Mouse (Mus musculus): ENCODE measurements around the gene Popdc3. TPM values are rescaled to one million over a fixed set of nuclear protein-coding genes. Genes with fewer than 3 reads are reported as not detected.

Popdc3 gene
- polyA plus RNA-seq, 1 experiment from 2014 or later: 0.18 TPM

- no peaks in the 10 kb centered on the region for H3K27me3 ChIP-seq (ENCODE audit: control insufficient read depth, insufficient read depth, low read depth, low read length)
Measured at GRCm38 (mm10) chr10:45185457-45185856, 7.6 kb downstream of the Popdc3 start.

GRCm38 (mm10) chr10:45193330-45194310, 15.7 kb downstream of the Popdc3 start:
- no peak overlapping the region for H3K4me3 ChIP-seq (ENCODE audit: low read depth, low read length)
- H3K9me3 ChIP-seq (replicated peaks; ENCODE audit: control insufficient read depth, low read length): no peaks in the 10 kb centered on the region
- no peaks in the 10 kb centered on the region for H3K36me3 ChIP-seq (ENCODE audit: control insufficient read depth, insufficient read depth)
- ATAC-seq (ENCODE audit: low read depth): no peak
- no peaks in the 10 kb centered on the region for H3K4me1 ChIP-seq (ENCODE audit: control insufficient read depth, low read depth, low read length)
- H3K9ac ChIP-seq (ENCODE audit: low read depth, low read length): no peak overlapping the region
- H3K27ac ChIP-seq (ENCODE audit: low read length): no peak overlapping the region
- 62% methylated on average over 14 of the region's 14 CpGs for WGBS (ENCODE audit: insufficient replicate concordance)
- H3K27me3 ChIP-seq (ENCODE audit: control insufficient read depth, insufficient read depth, low read depth, low read length): no peaks in the 10 kb centered on the region
- H3K4me2 ChIP-seq (ENCODE audit: low read depth, low read length): no peak overlapping the region

More at GRCm38 (mm10) chr10:45185457-45185856, 7.6 kb downstream of the Popdc3 start:
- Histone ChIP-seq H3K9ac (ENCODE audit: low read depth, low read length) (no peak overlapping the region), H3K4me2 (ENCODE audit: low read depth, low read length) (no peak overlapping the region), H3K4me3 (ENCODE audit: low read depth, low read length) (no peak overlapping the region), H3K4me1 (ENCODE audit: control insufficient read depth, low read depth, low read length) (no peaks in the 10 kb centered on the region), H3K9me3 (replicated peaks; ENCODE audit: control insufficient read depth, low read length) (no peaks in the 10 kb centered on the region), H3K36me3 (ENCODE audit: control insufficient read depth, insufficient read depth) (no peaks in the 10 kb centered on the region), H3K27ac (ENCODE audit: low read length) (no peak overlapping the region)
- ATAC-seq (ENCODE audit: low read depth): no peak
- WGBS (ENCODE audit: insufficient replicate concordance): 65% methylated on average over 2 of the region's 2 CpGs

- no peaks in the 10 kb centered on the region for H3K9me3 ChIP-seq (replicated peaks; ENCODE audit: control insufficient read depth, low read length)
- H3K27ac ChIP-seq (ENCODE audit: low read length): no peak overlapping the region
- no peaks in the 10 kb centered on the region for H3K36me3 ChIP-seq (ENCODE audit: control insufficient read depth, insufficient read depth)
- H3K27me3 ChIP-seq (ENCODE audit: control insufficient read depth, insufficient read depth, low read depth, low read length): no peaks in the 10 kb centered on the region
- WGBS (ENCODE audit: insufficient replicate concordance): 59% methylated on average over 5 of the region's 5 CpGs
- no peak overlapping the region for H3K9ac ChIP-seq (ENCODE audit: low read depth, low read length)
- H3K4me3 ChIP-seq (ENCODE audit: low read depth, low read length): no peak overlapping the region
- H3K4me1 ChIP-seq (ENCODE audit: control insufficient read depth, low read depth, low read length): no peaks in the 10 kb centered on the region
- H3K4me2 ChIP-seq (ENCODE audit: low read depth, low read length): no peak overlapping the region
- no peak for ATAC-seq (ENCODE audit: low read depth)
Measured at GRCm38 (mm10) chr10:45194531-45194930, 16.6 kb downstream of the Popdc3 start.

GRCm38 (mm10) chr10:45204582-45204981, 26.7 kb downstream of the Popdc3 start:
- 27% methylated on average over 1 of the region's 1 CpGs for WGBS (ENCODE audit: insufficient replicate concordance)

GRCm38 (mm10) chr10:45210201-45210600, 32.3 kb downstream of the Popdc3 start:
- H3K9me3 ChIP-seq (replicated peaks; ENCODE audit: control insufficient read depth, low read length): no peaks in the 10 kb centered on the region
- no peak overlapping the region for H3K27ac ChIP-seq (ENCODE audit: low read length)
- no peaks in the 10 kb centered on the region for H3K4me1 ChIP-seq (ENCODE audit: control insufficient read depth, low read depth, low read length)
- no peak overlapping the region for H3K4me3 ChIP-seq (ENCODE audit: low read depth, low read length)
- no peak overlapping the region for H3K9ac ChIP-seq (ENCODE audit: low read depth, low read length)
- no peak for ATAC-seq (ENCODE audit: low read depth)
- H3K36me3 ChIP-seq (ENCODE audit: control insufficient read depth, insufficient read depth): no peaks in the 10 kb centered on the region
- H3K27me3 ChIP-seq (ENCODE audit: control insufficient read depth, insufficient read depth, low read depth, low read length): no peaks in the 10 kb centered on the region
- no peak overlapping the region for H3K4me2 ChIP-seq (ENCODE audit: low read depth, low read length)

More at GRCm38 (mm10) chr10:45204582-45204981, 26.7 kb downstream of the Popdc3 start:
- no peak for ATAC-seq (ENCODE audit: low read depth)
- Histone ChIP-seq H3K4me1 (ENCODE audit: control insufficient read depth, low read depth, low read length) (no peaks in the 10 kb centered on the region), H3K9ac (ENCODE audit: low read depth, low read length) (no peak overlapping the region), H3K27ac (ENCODE audit: low read length) (no peak overlapping the region), H3K4me2 (ENCODE audit: low read depth, low read length) (no peak overlapping the region), H3K4me3 (ENCODE audit: low read depth, low read length) (no peak overlapping the region), H3K27me3 (ENCODE audit: control insufficient read depth, insufficient read depth, low read depth, low read length) (no peaks in the 10 kb centered on the region), H3K9me3 (replicated peaks; ENCODE audit: control insufficient read depth, low read length) (no peaks in the 10 kb centered on the region), H3K36me3 (ENCODE audit: control insufficient read depth, insufficient read depth) (no peaks in the 10 kb centered on the region)

GRCm38 (mm10) chr10:45216676-45217075, 38.8 kb downstream of the Popdc3 start:
- no peak overlapping the region for H3K4me2 ChIP-seq (ENCODE audit: low read depth, low read length)
- H3K27ac ChIP-seq (ENCODE audit: low read length): no peak overlapping the region
- no peaks in the 10 kb centered on the region for H3K4me1 ChIP-seq (ENCODE audit: control insufficient read depth, low read depth, low read length)
- H3K36me3 ChIP-seq (ENCODE audit: control insufficient read depth, insufficient read depth): no peaks in the 10 kb centered on the region
- no peaks in the 10 kb centered on the region for H3K27me3 ChIP-seq (ENCODE audit: control insufficient read depth, insufficient read depth, low read depth, low read length)
- ATAC-seq (ENCODE audit: low read depth): no peak
- WGBS (ENCODE audit: insufficient replicate concordance): 46% methylated on average over 7 of the region's 7 CpGs
- H3K4me3 ChIP-seq (ENCODE audit: low read depth, low read length): no peak overlapping the region
- no peaks in the 10 kb centered on the region for H3K9me3 ChIP-seq (replicated peaks; ENCODE audit: control insufficient read depth, low read length)
- H3K9ac ChIP-seq (ENCODE audit: low read depth, low read length): no peak overlapping the region

GRCm38 (mm10) chr10:45229954-45230353, 52.1 kb downstream of the Popdc3 start:
- Histone ChIP-seq H3K4me1 (ENCODE audit: control insufficient read depth, low read depth, low read length) (no peaks in the 10 kb centered on the region), H3K9ac (ENCODE audit: low read depth, low read length) (no peak overlapping the region), H3K27me3 (ENCODE audit: control insufficient read depth, insufficient read depth, low read depth, low read length) (no peaks in the 10 kb centered on the region), H3K4me3 (ENCODE audit: low read depth, low read length) (no peak overlapping the region), H3K36me3 (ENCODE audit: control insufficient read depth, insufficient read depth) (no peaks in the 10 kb centered on the region), H3K9me3 (replicated peaks; ENCODE audit: control insufficient read depth, low read length) (no peaks in the 10 kb centered on the region), H3K4me2 (ENCODE audit: low read depth, low read length) (no peak overlapping the region), H3K27ac (ENCODE audit: low read length) (no peak overlapping the region)
- WGBS (ENCODE audit: insufficient replicate concordance): 39% methylated on average over 4 of the region's 4 CpGs
- ATAC-seq (ENCODE audit: low read depth): no peak

- Histone ChIP-seq H3K4me2 (ENCODE audit: low read depth, low read length) (no peak overlapping the region), H3K27me3 (ENCODE audit: control insufficient read depth, insufficient read depth, low read depth, low read length) (no peaks in the 10 kb centered on the region)
- 62% methylated on average over 6 of the region's 6 CpGs for WGBS (ENCODE audit: insufficient replicate concordance)
Measured at GRCm38 (mm10) chr10:45233351-45233750, 55.5 kb downstream of the Popdc3 start.

GRCm38 (mm10) chr10:45236304-45236703, 58.4 kb downstream of the Popdc3 start:
- H3K27me3 ChIP-seq (ENCODE audit: control insufficient read depth, insufficient read depth, low read depth, low read length): no peaks in the 10 kb centered on the region
- ATAC-seq (ENCODE audit: low read depth): no peak
- WGBS (ENCODE audit: insufficient replicate concordance): 36% methylated on average over 3 of the region's 3 CpGs
- H3K4me3 ChIP-seq (ENCODE audit: low read depth, low read length): no peak overlapping the region
- H3K4me2 ChIP-seq (ENCODE audit: low read depth, low read length): no peak overlapping the region
- H3K9me3 ChIP-seq (replicated peaks; ENCODE audit: control insufficient read depth, low read length): no peaks in the 10 kb centered on the region
- no peak overlapping the region for H3K27ac ChIP-seq (ENCODE audit: low read length)
- H3K36me3 ChIP-seq (ENCODE audit: control insufficient read depth, insufficient read depth): no peaks in the 10 kb centered on the region
- H3K4me1 ChIP-seq (ENCODE audit: control insufficient read depth, low read depth, low read length): no peaks in the 10 kb centered on the region
- no peak overlapping the region for H3K9ac ChIP-seq (ENCODE audit: low read depth, low read length)

More at GRCm38 (mm10) chr10:45233351-45233750, 55.5 kb downstream of the Popdc3 start:
- no peak overlapping the region for H3K9ac ChIP-seq (ENCODE audit: low read depth, low read length)
- no peak overlapping the region for H3K27ac ChIP-seq (ENCODE audit: low read length)
- no peak for ATAC-seq (ENCODE audit: low read depth)
- no peaks in the 10 kb centered on the region for H3K4me1 ChIP-seq (ENCODE audit: control insufficient read depth, low read depth, low read length)
- no peaks in the 10 kb centered on the region for H3K9me3 ChIP-seq (replicated peaks; ENCODE audit: control insufficient read depth, low read length)
- H3K36me3 ChIP-seq (ENCODE audit: control insufficient read depth, insufficient read depth): no peaks in the 10 kb centered on the region
- H3K4me3 ChIP-seq (ENCODE audit: low read depth, low read length): no peak overlapping the region
